In genomic region chr4:115954656-115955493, GRCm38 (mm10) we compare ENCODE assay signal across 16 mouse cellular contexts. TPM values are rescaled to one million over a fixed set of nuclear protein-coding genes. Genes with fewer than 3 reads are reported as not detected.
DNase-seq lines count a peak whose midpoint lies in the region; ATAC-seq and TF ChIP-seq lines count a peak whose summit lies in the region.
"Had no signal": no experiment of that assay in that cellular context is flagged by ENCODE, and none has a peak within 500 bp of the region (broad histone marks: within the 10 kb centered on the region; RNA-seq: fewer than 3 reads in every experiment).

No protein-coding gene starts in this region.

- peak overlapping the region; percentile 23 for H3K4me2 ChIP-seq in stomach, embryonic 15.5 days
- no peak overlapping the region for H3K4me2 ChIP-seq in stomach, postnatal 0 days (replicated peaks; ENCODE audit: low read depth)
- peak overlapping the region; percentile 50 for H3K4me2 ChIP-seq in forebrain, embryonic 13.5 days
- H3K4me2 ChIP-seq in limb, embryonic 12.5 days, result peak overlapping the region; percentile 2; the same call in 1 of the 2 replicates
- H3K4me2 ChIP-seq: embryonic facial prominence, embryonic 15.5 days had no signal

- no peak for ATAC-seq in stomach, embryonic 15.5 days (ENCODE audit: insufficient read depth, low FRiP score, low read depth)
- ATAC-seq in stomach, postnatal 0 days (ENCODE audit: low FRiP score, low TSS enrichment), result no peak
- ATAC-seq in forebrain, embryonic 13.5 days, result no peak
- ATAC-seq in limb, embryonic 12.5 days (ENCODE audit: insufficient number of reproducible peaks, insufficient read depth, low FRiP score, low TSS enrichment, low read depth), result no peak
- ATAC-seq in monocyte, adult 5-6 weeks (replicated peaks; ENCODE audit: insufficient number of reproducible peaks, low FRiP score, low TSS enrichment, poor library complexity, severe bottlenecking), result no peak

- H3K27ac ChIP-seq in stomach, embryonic 15.5 days, result no peak overlapping the region
- H3K27ac ChIP-seq in stomach, postnatal 0 days (replicated peaks), result no peak overlapping the region
- H3K27ac ChIP-seq in forebrain, embryonic 13.5 days, result no peak overlapping the region
- no peak overlapping the region for H3K27ac ChIP-seq in limb, embryonic 12.5 days
- H3K27ac ChIP-seq: embryonic facial prominence, embryonic 15.5 days had no signal

- H3K4me3 ChIP-seq in stomach, embryonic 15.5 days (replicated peaks), result no peak overlapping the region
- H3K4me3 ChIP-seq in stomach, postnatal 0 days (ENCODE audit: low read depth, low read length), result no peak overlapping the region
- H3K4me3 ChIP-seq in forebrain, embryonic 13.5 days, result peak overlapping the region; percentile 17; the same call in 1 of the 2 replicates
- H3K4me3 ChIP-seq in limb, embryonic 12.5 days (replicated peaks), result peak overlapping the region; percentile 8; the same call in 1 of the 2 replicates
- H3K4me3 ChIP-seq: embryonic facial prominence, embryonic 15.5 days had no signal

- intact Hi-C loops in left cerebral cortex, postnatal 10 days (cut with DNase I), result loop anchor here (10.0 kb wide), 1 partner anchor 220 kb away; the partner anchor contains the start of gene Efcab14

- WGBS in stomach, embryonic 15.5 days, result 8% methylated on average over 19 of the region's 19 CpGs
- 8% methylated on average over 19 of the region's 19 CpGs for WGBS in stomach, postnatal 0 days
- 2% methylated on average over 19 of the region's 19 CpGs for WGBS in forebrain, embryonic 13.5 days
- WGBS in limb, embryonic 12.5 days, result 1% methylated on average over 19 of the region's 19 CpGs

- peaks cover 68% of the 10 kb centered on the region for H3K27me3 ChIP-seq in stomach, embryonic 15.5 days (replicated peaks)
- peaks cover 8% of the 10 kb centered on the region; the same call in 1 of the 2 replicates for H3K27me3 ChIP-seq in stomach, postnatal 0 days (ENCODE audit: control insufficient read depth, insufficient read depth, low read length)
- peaks cover 97% of the 10 kb centered on the region for H3K27me3 ChIP-seq in forebrain, embryonic 13.5 days
- peaks cover 97% of the 10 kb centered on the region for H3K27me3 ChIP-seq in limb, embryonic 12.5 days

- TF ChIP-seq CTCF in stomach, postnatal 0 days (IDR thresholded peaks at IDR 0.05; ENCODE audit: low read depth), result no peak

- TF ChIP-seq EP300 in stomach, postnatal 0 days (optimal IDR thresholded peaks at IDR 0.05), result no peak

- no peaks in the 10 kb centered on the region; the same call in 1 of the 2 replicates for H3K4me1 ChIP-seq in stomach, embryonic 15.5 days
- H3K4me1 ChIP-seq in stomach, postnatal 0 days (replicated peaks; ENCODE audit: control insufficient read depth, insufficient read depth), result no peaks in the 10 kb centered on the region
- H3K4me1 ChIP-seq in forebrain, embryonic 13.5 days, result peaks cover 6% of the 10 kb centered on the region; the same call in 1 of the 2 replicates
- 0 out of 2 replicates have a peak, but pooled peaks cover 4% of the 10 kb centered on the region for H3K4me1 ChIP-seq in limb, embryonic 12.5 days (replicated peaks)

- no peaks in the 10 kb centered on the region for H3K36me3 ChIP-seq in stomach, embryonic 15.5 days
- no peaks in the 10 kb centered on the region for H3K36me3 ChIP-seq in stomach, postnatal 0 days (ENCODE audit: control insufficient read depth, insufficient read depth, low read length)
- H3K36me3 ChIP-seq in forebrain, embryonic 13.5 days (ENCODE audit: poor library complexity, severe bottlenecking), result no peaks in the 10 kb centered on the region
- no peaks in the 10 kb centered on the region for H3K36me3 ChIP-seq in limb, embryonic 12.5 days
- H3K36me3 ChIP-seq: embryonic facial prominence, embryonic 15.5 days had no signal

- H3K9ac ChIP-seq in stomach, embryonic 15.5 days, result no peak overlapping the region
- no peak overlapping the region for H3K9ac ChIP-seq in stomach, postnatal 0 days (ENCODE audit: low read length)
- no peak overlapping the region; the same call in 1 of the 2 replicates for H3K9ac ChIP-seq in forebrain, embryonic 13.5 days
- no peak overlapping the region for H3K9ac ChIP-seq in limb, embryonic 12.5 days (replicated peaks)
- H3K9ac ChIP-seq: embryonic facial prominence, embryonic 15.5 days had no signal

- DNase-seq in stomach, postnatal 0 days (ENCODE audit: low spot score), result no peak
- DNase-seq in urinary bladder, postnatal 25 days (ENCODE audit: low spot score), result no peak
- no peak for DNase-seq in left cerebral cortex, postnatal 10 days (ENCODE audit: extremely low spot score in 1 of 2, low spot score in 2 of 2)
- no peak for DNase-seq in adrenal gland, postnatal 25 days
- DNase-seq: adrenal gland, adult 2 months; cerebellum, adult 11-12 months; heart, postnatal 14 days; kidney, postnatal 4 days; lung, postnatal 10 days; thymus, adult 18-20 months had no signal

- no peaks in the 10 kb centered on the region for H3K9me3 ChIP-seq in stomach, embryonic 15.5 days
- H3K9me3 ChIP-seq in stomach, postnatal 0 days (ENCODE audit: control insufficient read depth, low read length), result no peaks in the 10 kb centered on the region
- H3K9me3 ChIP-seq in forebrain, embryonic 13.5 days (replicated peaks), result no peaks in the 10 kb centered on the region
- H3K9me3 ChIP-seq in limb, embryonic 12.5 days, result no peaks in the 10 kb centered on the region
- H3K9me3 ChIP-seq: embryonic facial prominence, embryonic 15.5 days had no signal

RNA-seq across cellular contexts. Expression of gene Dmbx1, which starts 15.1 kb away (rescaled TPM):
- 0.03 TPM in 1 of 2 replicates, not detected in the other for polyA plus RNA-seq in stomach, embryonic 15.5 days (2015; fragmentation: Nextera tagmentation; extraction: Ambion mirVana)
- 0.02 TPM in 1 of 2 replicates, not detected in the other for polyA plus RNA-seq in stomach, postnatal 0 days (2015; fragmentation: Nextera tagmentation; extraction: Ambion mirVana)
- 0.09 and 0.11 TPM in 2 replicates for polyA plus RNA-seq in forebrain, embryonic 13.5 days (2015; fragmentation: Nextera tagmentation; extraction: Ambion mirVana)
- 0.08 and 0.13 TPM in 2 replicates for polyA plus RNA-seq in limb, embryonic 12.5 days (2016; fragmentation: Nextera tagmentation; extraction: Ambion mirVana)
- not detected in 3 replicates for total RNA-seq in monocyte, adult 5-6 weeks (2017)
- under 1 TPM; 0.21 to 0.22 TPM for total RNA-seq in left cerebral cortex, postnatal 10 days (2021)
- not detected in 2 replicates for total RNA-seq in adrenal gland, postnatal 25 days (2021)
- total RNA-seq: adrenal gland, adult 2 months; gastrocnemius, adult 8-10 months; heart, postnatal 14 days had no signal
- polyA plus RNA-seq: adrenal gland, adult 2 months had no signal

Comparison
In these comparisons a context has a peak if more than half of its experiments do, and no peak if none do; other contexts are left out.
1. H3K4me3 ChIP-seq: peak in forebrain, embryonic 13.5 days (single experiment) and limb, embryonic 12.5 days (single experiment); none in stomach, embryonic 15.5 days (single experiment) and stomach, postnatal 0 days (single experiment).